Mouse (Mus musculus): ENCODE measurements around the gene Gemin7.
A peak's percentile ranks its signal among the peaks of the same experiment; 100 is the strongest.

Gemin7 gene

GRCm38 (mm10) chr7:19575559-19575958 lies 1.8 kb downstream of the Gemin7 start:
- DNase-seq, result no peak

- no peak for DNase-seq
Measured at GRCm38 (mm10) chr7:19573776-19574140, 3.6 kb downstream of the Gemin7 start.

GRCm38 (mm10) chr7:19572926-19573775 lies 4.2 kb downstream of the Gemin7 start:
- peak; percentile 70 for DNase-seq

GRCm38 (mm10) chr7:19569647-19570046 lies 7.7 kb downstream of the Gemin7 start:
- DNase-seq, result no peak

- DNase-seq, result no peak
Measured at GRCm38 (mm10) chr7:19567426-19567825, 10.0 kb downstream of the Gemin7 start.

GRCm38 (mm10) chr7:19565803-19566202 lies 11.6 kb downstream of the Gemin7 start:
- no peak for DNase-seq

GRCm38 (mm10) chr7:19564455-19564854 lies 12.9 kb downstream of the Gemin7 start:
- no peak for DNase-seq

GRCm38 (mm10) chr7:19563884-19564283 lies 13.5 kb downstream of the Gemin7 start:
- DNase-seq, result no peak

GRCm38 (mm10) chr7:19562643-19563410 lies 14.6 kb downstream of the Gemin7 start, which contains the start of gene Ppp1r37:
Gene Ppp1r37, minus strand, starts transcription at chr7:19563076.
- DNase-seq, result no peak

GRCm38 (mm10) chr7:19561765-19562642 lies 15.4 kb downstream of the Gemin7 start:
- DNase-seq, result peak; percentile 87

- DNase-seq, result no peak
Measured at GRCm38 (mm10) chr7:19561431-19561764, 16.0 kb downstream of the Gemin7 start.

- no peak for DNase-seq
Measured at GRCm38 (mm10) chr7:19560491-19561260, 16.7 kb downstream of the Gemin7 start.

- DNase-seq, result no peak
Measured at GRCm38 (mm10) chr7:19558965-19559364, 18.4 kb downstream of the Gemin7 start.

GRCm38 (mm10) chr7:19557982-19558900 lies 19.2 kb downstream of the Gemin7 start:
- no peak for DNase-seq

GRCm38 (mm10) chr7:19557086-19557485 lies 20.3 kb downstream of the Gemin7 start:
- DNase-seq, result no peak

GRCm38 (mm10) chr7:19554168-19554567 lies 23.2 kb downstream of the Gemin7 start:
- DNase-seq, result no peak

- no peak for DNase-seq
Measured at GRCm38 (mm10) chr7:19552443-19552842, 25.0 kb downstream of the Gemin7 start.

- DNase-seq, result no peak
Measured at GRCm38 (mm10) chr7:19551634-19552033, 25.8 kb downstream of the Gemin7 start.

GRCm38 (mm10) chr7:19549394-19549793 lies 28.0 kb downstream of the Gemin7 start:
- DNase-seq, result no peak

GRCm38 (mm10) chr7:19547344-19547969 lies 29.9 kb downstream of the Gemin7 start:
- no peak for DNase-seq

- DNase-seq, result no peak
Measured at GRCm38 (mm10) chr7:19546007-19546406, 31.4 kb downstream of the Gemin7 start.
